Mouse (Mus musculus) kidney, adult 8-10 months (tissue): ENCODE measurements at regions not wholly inside any gene's neighbourhood (a gene's known extent, or its start where the extent isn't known, plus 50 kb on each side); places are given as distances from the start of the nearest gene placed in this dataset.

ENCODE experiments used
- DNase-seq, 2 experiments: peaks; one replicate each; pipeline ENCODE4 v3.0.0; 2022

GRCm38 (mm10) chr14:102925769-102926443, 56.5 kb downstream of the Kctd12 start:
- no peak for DNase-seq

DNA sequence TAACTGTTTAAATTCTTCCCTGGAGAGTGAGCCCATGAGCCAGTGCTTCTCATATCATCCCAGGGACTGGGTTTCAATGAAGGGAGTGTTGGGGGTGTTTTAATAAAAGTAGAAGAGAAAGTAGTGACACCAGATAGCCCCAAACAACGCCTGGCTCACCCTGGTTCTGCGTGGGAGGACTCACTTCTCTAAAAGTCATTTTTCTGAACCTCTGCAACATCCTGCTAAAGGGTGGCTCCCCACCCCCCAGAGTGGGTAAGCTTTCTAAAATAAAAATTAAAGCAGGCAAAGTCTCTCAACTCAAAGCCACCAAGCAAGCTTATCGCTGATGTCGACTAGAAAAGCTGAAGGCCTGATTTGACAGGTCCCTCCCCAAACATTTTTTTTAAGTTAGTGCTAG, 57.8 kb downstream of the Kctd12 start:
- no peak for DNase-seq

DNA sequence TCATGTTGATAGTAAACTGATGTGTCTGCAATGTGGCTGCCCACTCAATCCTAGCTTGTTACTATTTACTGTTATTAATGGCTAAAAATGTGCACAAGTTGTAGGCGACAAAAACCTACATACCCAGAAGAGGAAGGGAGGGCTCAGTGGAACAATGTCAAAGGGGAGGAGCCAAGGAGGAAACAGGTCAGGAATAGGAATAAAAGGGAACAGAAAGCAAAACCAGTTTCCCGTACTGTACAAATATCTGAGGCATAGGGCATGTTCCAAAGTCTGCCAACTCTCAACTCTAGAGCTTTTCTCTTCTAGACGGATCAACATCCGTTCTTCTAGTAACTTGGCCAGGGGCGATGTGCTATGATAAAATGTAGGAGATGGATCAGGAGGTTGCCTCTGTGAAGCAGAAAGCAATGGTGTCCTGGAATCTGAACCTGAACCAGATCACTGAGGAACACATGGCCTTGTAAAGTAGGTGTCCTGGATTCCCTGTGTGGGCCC, 59.9 kb downstream of the Kctd12 start:
- DNase-seq: no peak

- no peak for DNase-seq
These were observed 62.0 kb downstream of the Kctd12 start for GRCm38 (mm10) chr14:102920415-102920814.

DNA sequence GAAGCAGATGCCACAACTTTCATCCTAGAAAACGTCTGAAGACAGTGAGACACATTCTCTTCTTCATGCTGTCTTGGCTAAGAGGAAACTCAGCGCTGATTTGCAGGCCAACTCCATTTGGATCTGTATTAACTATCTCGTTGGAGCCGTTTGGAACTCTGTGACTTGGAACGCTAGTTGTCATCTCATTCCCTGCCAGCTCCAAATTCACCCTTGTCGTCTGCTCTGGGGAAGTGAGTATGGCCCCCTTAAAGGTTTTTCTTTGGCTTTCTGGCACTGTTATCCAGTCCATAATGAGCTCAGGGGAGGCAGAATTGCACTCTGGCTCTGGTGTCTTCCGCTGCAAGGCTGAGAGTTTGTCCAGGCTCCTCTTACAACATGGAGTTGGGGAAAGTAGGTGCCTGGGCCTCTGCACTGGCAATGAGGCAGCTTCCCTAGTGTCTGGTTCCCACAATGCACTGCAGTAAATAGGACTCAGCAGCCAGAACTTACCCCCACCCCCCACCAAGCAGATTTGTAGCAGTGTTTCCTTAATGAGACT, 63.1 kb downstream of the Kctd12 start:
- no peak for DNase-seq

- DNase-seq: no peak
These were observed 64.5 kb downstream of the Kctd12 start for GRCm38 (mm10) chr14:102917929-102918328.

DNA sequence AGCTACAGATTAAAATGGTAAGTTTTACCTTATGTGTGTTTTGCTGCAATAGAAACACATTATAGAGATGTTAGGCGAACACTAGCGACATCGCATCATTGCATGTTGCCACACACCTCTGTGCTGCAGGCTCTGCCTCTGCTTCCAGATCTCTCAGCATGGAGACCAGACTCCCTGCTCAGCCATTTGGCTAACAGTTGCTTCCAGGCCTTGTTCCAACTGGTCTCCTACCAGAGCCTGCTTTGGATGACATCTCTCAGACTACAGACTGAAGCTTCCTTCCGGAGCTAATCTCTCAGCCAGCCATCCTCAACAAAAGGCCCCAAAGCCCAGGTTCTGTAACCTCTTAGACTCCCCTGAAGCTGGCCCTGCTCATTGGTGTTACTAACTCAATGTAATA, 66.5 kb downstream of the Kctd12 start:
- DNase-seq: no peak

DNA sequence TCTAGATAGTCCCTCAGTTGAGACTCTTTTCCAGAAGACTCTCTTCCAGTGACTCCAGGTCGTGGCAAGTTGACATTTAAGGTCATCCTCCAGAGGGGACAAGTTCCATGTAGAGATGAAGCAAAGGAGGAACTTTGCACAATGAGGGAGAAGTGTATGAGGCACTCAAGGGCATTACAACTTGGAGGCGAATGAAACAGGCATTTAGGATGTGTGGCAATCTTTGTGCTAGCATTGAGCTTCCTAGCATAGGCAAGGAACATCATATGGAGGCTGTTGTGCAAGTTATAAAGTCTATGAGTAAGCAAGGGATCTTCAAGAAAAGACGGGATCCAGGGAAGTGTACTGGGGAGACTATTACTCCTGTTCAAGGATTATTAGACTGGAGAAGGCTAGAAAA, 70.9 kb downstream of the Kctd12 start:
- no peak for DNase-seq

GRCm38 (mm10) chr14:102908990-102909389, 73.4 kb downstream of the Kctd12 start:
- no peak for DNase-seq

DNA sequence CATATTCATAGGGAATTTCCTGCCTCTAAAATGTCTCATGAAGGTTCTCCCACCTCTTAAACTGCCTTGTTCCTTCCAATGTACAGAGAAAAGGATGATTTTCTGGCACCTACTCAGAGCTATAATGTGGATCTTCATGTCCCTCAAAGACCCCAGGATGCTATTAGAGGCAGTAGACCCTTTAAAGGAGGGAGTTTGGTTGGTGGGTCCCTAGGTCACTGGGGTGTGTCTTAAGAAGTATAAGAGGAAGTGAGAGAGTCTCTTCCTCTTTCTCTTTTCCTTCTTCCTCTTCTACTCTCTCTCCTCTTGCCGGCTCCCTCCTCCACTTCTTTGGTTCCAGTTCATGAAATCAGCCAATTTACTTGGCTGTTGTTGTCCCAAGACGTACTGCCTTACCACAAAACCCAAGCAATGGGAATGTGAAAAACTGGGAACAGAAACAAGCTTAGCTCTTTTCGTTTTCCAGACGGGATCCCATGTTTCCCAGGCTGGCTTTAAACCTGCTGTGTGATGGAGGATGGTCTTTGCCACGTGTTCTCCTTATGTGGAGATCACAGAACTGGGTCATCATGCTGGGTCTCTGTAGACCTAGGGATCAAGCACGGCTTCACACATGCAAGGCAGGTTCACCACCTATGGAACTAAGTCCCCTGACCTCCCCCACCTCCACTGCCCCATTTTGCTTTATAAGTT, 74.9 kb downstream of the Kctd12 start:
- DNase-seq: no peak

GRCm38 (mm10) chr14:102906826-102907225, 75.6 kb downstream of the Kctd12 start:
- DNase-seq: no peak

DNA sequence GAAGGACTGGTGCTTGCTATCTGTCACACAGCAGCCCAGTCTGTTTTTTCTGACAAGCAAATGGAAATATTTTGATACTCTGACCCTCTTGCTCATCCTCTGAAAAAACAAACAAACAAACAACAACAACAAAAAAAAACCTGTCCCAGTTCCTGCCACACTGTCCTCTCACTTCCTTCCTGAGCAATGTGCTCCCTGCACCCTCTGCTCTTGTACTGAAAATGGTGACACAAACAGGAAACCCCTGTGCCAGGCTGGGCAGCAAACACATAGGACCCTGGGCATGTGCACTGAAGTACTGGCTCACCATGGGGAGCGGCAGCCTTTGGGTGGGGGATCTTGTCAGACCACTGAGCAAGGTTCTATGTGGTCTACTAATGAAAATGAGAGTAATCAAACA, 76.2 kb downstream of the Kctd12 start:
- DNase-seq: no peak

DNA sequence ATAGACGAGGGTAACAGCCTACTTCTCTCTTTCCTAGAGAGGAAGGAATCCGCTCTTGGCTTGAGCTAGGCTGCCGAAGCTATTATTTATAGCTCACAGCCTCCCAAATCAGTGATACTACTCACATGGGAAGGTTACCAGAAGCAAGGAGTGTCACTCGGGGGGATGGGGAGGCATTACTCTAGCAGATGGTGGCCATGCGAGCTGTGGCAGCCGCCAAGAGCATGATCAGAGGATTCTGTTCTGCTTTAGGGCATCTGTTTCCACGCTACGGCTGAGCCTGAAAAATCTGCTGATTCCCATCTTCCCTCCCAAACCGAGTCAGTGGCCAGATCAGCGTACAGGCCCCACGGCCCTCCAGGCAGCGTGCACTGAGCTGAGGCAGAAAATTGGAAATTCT, 79.5 kb downstream of the Kctd12 start:
- no peak for DNase-seq

DNA sequence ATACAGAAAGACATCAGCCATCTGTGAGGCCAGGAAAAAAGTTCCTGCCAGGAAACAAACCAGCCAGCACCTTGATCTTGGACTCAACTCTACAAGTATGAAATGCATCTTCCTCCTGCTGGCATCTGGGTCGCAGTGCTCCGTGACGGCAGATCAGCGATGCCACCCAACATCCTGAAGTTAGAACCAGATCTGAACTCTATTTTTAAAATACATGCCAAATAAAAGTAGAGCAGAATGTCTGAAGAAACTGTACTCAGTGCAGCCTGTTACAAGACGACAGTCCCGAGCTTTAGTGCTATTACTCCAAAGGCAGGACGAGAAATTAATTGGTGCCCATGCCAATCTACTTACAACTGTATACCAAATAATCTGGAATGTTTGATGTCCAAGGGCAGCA, 80.2 kb downstream of the Kctd12 start:
- no peak for DNase-seq

DNA sequence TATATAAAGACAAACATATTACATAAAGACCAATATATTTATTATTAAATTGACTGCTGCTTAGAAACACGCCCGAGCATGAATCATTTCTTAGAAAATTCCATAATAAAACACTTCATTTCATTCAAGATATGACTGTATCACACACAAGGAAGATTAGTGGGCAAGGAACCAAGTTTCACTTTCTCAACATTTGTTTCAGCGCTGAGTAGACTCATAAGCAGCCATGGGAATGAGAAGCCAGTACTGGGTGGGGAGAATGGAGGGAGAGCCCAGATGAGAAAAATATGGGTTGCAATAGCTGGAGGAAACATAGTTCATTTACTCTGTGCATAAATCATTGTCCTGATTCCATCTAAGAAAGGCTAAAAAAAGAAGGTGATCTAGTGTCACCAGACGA, 84.0 kb downstream of the Kctd12 start:
- DNase-seq: peak in 1 of 2 experiments; percentile 34

DNA sequence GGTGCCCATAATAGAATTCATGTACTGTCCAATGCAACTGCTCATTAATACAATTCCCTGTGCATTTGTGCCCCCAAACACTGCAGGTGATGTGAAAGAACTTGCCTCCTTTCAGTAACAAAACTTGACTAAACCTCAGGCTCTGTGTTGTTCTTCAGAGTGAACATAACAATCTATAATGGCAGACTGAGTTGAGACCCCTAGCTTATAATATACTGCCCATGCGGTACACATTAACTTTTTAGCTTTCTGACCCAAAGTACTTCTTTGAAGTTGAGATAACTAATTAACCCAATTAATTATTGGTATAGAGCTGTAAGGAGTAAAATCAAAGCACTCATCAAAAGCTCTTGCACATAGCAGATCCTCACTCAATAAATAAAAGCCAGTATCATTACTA, 85.4 kb downstream of the Kctd12 start:
- DNase-seq: no peak

DNA sequence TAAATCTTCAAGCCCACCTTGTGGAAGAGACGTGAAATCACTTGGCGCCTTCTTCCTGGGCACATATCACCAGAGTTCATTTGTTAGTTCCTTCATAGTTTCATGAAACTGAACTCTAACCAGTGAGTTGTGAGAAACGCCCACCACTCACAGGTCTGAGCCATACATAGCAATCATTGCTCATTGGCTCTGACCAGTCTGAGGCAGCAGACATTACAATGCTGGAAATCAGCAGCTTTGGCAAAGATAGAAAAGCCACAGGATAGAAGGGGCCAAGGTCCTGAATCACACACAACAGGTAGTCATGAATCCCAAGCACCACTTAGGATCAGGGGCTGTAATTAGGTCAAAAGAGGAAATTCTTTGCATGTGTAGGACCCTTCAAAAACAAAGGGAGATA, 85.9 kb downstream of the Kctd12 start:
- no peak for DNase-seq

GRCm38 (mm10) chr14:102893241-102893640, 89.2 kb downstream of the Kctd12 start:
- no peak for DNase-seq

DNA sequence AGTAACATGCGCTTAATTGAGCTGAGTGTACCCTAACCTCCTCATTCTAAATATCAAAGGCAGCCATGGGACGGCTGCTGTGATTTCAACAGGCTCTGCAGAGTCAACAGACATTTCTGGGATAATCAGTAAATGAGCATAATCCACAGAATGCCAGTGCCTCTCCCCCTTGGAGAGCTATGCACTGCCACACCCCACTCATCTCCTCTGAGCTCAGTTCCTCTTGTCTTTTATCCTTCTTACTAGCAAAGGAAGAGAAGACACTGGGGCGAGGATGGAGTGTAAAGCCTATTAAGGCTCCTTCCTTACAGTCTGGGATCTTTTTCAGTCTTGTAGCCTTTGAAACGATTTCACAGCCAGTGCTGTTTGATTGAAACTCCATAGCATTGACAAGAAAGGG, 90.9 kb downstream of the Kctd12 start:
- no peak for DNase-seq

DNA sequence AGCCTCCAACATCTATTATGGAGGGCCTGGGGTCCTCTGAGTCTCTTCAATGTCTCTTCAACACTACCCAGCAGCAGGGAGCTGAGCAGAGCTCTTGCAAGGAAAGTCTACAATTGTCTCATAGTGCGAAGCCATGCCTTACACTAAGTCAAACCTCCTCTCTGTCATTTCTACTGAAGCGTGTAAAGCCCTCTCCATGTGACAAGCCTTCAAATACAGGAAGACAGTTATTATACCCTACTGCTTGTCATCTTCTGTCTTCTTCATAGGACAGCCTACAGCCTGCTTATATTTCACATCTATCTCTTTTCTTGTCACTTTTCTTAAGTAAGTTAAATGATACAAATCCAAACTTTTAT, 97.2 kb downstream of the Kctd12 start:
- no peak for DNase-seq

DNA sequence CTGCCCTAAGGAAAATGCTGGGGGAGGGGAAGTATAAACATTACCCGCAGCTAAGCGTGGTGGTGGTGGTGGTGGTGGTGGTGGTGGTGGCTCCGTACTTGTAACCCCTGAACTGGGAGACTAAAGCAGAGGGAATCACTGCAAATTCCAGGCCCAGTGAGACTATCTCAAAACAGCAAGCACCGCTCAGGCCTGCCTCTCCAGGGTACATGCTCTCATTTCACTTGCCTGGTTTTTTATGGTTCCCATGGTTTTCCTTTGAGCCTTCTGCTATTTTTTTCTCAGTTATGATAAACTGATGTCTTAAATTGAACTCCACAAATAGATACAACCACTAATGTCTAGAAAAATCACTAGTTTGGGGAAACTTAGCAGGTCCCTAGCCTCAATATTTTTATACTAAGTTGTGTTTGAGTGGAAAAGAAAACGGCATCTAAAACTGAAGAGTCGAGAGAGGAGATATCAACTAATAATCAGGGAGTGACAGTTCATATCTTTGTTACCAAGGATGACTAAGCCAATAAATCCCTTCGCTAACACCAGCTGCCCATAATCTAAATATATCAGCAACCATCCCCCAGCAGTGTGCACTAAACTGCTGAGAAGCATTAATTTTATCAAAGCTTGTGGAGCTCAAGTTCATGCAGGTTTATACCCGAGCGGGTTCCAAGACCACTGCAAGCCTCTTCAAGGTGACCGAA, 97.7 kb downstream of the Kctd12 start:
- DNase-seq: no peak

DNA sequence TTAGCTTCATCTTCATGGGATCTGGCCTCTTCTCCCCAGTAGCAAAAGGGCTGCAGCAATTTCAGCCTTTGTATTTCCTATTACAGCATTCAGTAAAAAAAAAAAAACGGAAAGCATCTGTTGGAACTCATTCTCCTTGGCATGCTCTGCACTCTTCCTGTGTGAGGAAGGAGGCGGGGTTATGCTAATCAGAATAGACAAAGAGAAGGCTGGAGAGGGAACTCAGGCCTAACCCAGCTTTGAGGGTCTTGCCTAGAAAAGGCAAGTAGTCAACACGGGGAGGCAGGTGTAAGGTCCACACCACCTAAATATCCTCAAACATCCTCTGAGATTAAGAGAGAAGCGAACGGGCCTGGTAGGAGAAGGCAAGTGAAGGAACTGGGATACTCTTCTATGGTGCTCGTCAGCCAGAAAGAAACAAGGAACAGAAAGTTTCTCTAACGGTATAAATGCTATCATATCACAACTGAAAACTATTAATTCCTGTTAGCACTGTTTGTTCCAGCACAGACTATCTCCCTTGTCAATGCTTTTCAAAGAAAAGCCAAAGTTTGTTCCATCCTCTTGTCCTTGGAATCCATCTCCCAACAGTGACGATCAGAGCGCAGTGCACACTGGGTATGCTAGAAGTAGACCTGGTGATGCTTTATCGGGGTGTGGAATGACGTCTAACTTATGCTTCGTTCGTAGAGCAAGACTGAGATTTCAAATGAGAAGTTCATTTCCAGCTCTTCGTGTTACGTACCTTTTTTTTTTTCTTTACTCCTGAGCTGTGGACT, 98.9 kb downstream of the Kctd12 start:
- DNase-seq: peak in 1 of 2 experiments; percentile 54

DNA sequence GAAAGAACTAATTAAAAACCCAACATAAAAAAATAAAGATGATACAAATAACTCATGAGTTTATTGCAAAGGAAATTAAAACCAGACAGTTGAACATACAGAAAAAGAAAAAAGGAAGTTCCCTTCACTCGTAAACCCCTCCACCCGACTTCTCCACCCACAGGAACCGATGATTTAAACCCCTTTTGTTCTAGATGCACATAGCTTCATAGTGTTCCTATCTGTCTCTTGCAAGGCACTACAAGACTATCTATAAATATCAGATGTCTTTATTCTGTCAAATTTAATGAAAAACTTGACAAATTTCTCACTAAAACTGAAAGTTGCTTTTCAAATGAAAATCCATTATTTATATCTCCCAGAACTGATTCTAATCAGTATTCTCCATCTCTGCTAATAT, 100.2 kb downstream of the Kctd12 start:
- DNase-seq: no peak
